Mouse (Mus musculus) ES-Bruce4 (cell line): ENCODE data around the gene Aarsd1. TPM values are rescaled to one million over a fixed set of nuclear protein-coding genes. Genes with fewer than 3 reads are reported as not detected.

Experiments
- H3K27ac ChIP-seq: 2 replicates; pipeline ENCODE4 v1.5.1; 2012; ENCODE audit warnings: low read length, inconsistent platforms; ENCODE audit not compliant: insufficient read depth
- H3K27me3 ChIP-seq: 2 replicates; pipeline ENCODE4 v1.6.1; 2012; ENCODE audit warnings: mild to moderate bottlenecking, low read length, inconsistent platforms; ENCODE audit not compliant: control insufficient read depth, poor library complexity, insufficient read depth, severe bottlenecking
- H3K36me3 ChIP-seq: 2 replicates; pipeline ENCODE4 v1.6.1; 2012; ENCODE audit warnings: inconsistent platforms, mild to moderate bottlenecking, low read length, moderate library complexity; ENCODE audit not compliant: control insufficient read depth, poor library complexity, insufficient read depth, severe bottlenecking
- H3K4me1 ChIP-seq: one replicate; pipeline ENCODE4 v1.8.1; 2011; ENCODE audit warnings: low read length; ENCODE audit not compliant: control insufficient read depth, insufficient read depth
- H3K4me3 ChIP-seq: 2 replicates; pipeline ENCODE4 v1.5.1; 2011; ENCODE audit warnings: low read depth, mild to moderate bottlenecking, low read length
- H3K9ac ChIP-seq: 2 replicates; pipeline ENCODE4 v1.6.1; 2012; ENCODE audit warnings: low read depth, mild to moderate bottlenecking, inconsistent platforms; ENCODE audit not compliant: poor library complexity, severe bottlenecking
- H3K9me3 ChIP-seq: replicated peaks from 2 replicates; pipeline ENCODE4 v1.6.1; 2012; ENCODE audit warnings: mild to moderate bottlenecking, low read length, inconsistent platforms; ENCODE audit not compliant: control insufficient read depth, poor library complexity, insufficient read depth, severe bottlenecking
- CTCF ChIP-seq: IDR thresholded peaks from one replicate; pipeline ENCODE4 v1.8.1; 2011; ENCODE audit warnings: low read depth, low read length
- EP300 ChIP-seq: IDR thresholded peaks from 2 replicates; pipeline ENCODE4 v1.6.1; 2011; ENCODE audit warnings: low read depth, low read length; ENCODE audit not compliant: insufficient read depth
- POLR2A ChIP-seq: IDR thresholded peaks from one replicate; pipeline ENCODE4 v1.8.1; 2011; ENCODE audit warnings: low read length; ENCODE audit not compliant: insufficient read depth
- polyA plus RNA-seq: library from polyadenylated mRNA; stranded (reverse); fragments of >200 nt; gene quantifications from 2 replicates; pipeline ENCODE4 v1.2.4, GENCODE M21; 2011; ENCODE audit warnings: low read depth; ENCODE audit not compliant: missing spikeins, insufficient read depth, insufficient read length

The Aarsd1 gene
- polyA plus RNA-seq, 1 experiment: 45.4 TPM

GRCm38 (mm10) chr11:101419610-101420009, 2.2 kb upstream of the Aarsd1 start:
- TF ChIP-seq CTCF: peak; percentile 64
- no peak for TF ChIP-seq POLR2A
- TF ChIP-seq EP300: no peak
- Histone ChIP-seq H3K9me3 (no peaks in the 10 kb centered on the region), H3K27me3 (no peaks in the 10 kb centered on the region), H3K4me1 (no peaks in the 10 kb centered on the region), H3K27ac (no peak overlapping the region), H3K36me3 (no peaks in the 10 kb centered on the region), H3K9ac (no peak overlapping the region), H3K4me3 (no peak overlapping the region)

- Histone ChIP-seq H3K36me3 (peaks cover 1% of the 10 kb centered on the region), H3K27ac (no peak overlapping the region), H3K27me3 (no peaks in the 10 kb centered on the region)
These were observed 1.6 kb upstream of the Aarsd1 start for GRCm38 (mm10) chr11:101418991-101419390.

GRCm38 (mm10) chr11:101416433-101417100, 848 bp downstream of the Aarsd1 start:
- Histone ChIP-seq H3K4me1 (no peaks in the 10 kb centered on the region), H3K27ac (peak overlapping the region; percentile 68; the same call in 1 of the 2 replicates), H3K4me3 (peak overlapping the region; percentile 72), H3K36me3 (peaks cover 17% of the 10 kb centered on the region), H3K9ac (peak overlapping the region; percentile 38), H3K27me3 (no peaks in the 10 kb centered on the region), H3K9me3 (no peaks in the 10 kb centered on the region)
- no peak for TF ChIP-seq EP300
- TF ChIP-seq CTCF: no peak
- TF ChIP-seq POLR2A: no peak

More at GRCm38 (mm10) chr11:101418991-101419390, 1.6 kb upstream of the Aarsd1 start:
- Histone ChIP-seq H3K4me1 (no peaks in the 10 kb centered on the region), H3K9ac (no peak overlapping the region), H3K4me3 (no peak overlapping the region), H3K9me3 (no peaks in the 10 kb centered on the region)
- TF ChIP-seq POLR2A (no peak), EP300 (no peak), CTCF (no peak)

- Histone ChIP-seq H3K27me3 (no peaks in the 10 kb centered on the region), H3K27ac (no peak overlapping the region), H3K9me3 (no peaks in the 10 kb centered on the region), H3K4me3 (no peak overlapping the region), H3K9ac (no peak overlapping the region), H3K36me3 (peaks cover 26% of the 10 kb centered on the region), H3K4me1 (no peaks in the 10 kb centered on the region)
- TF ChIP-seq POLR2A (no peak), CTCF (no peak), EP300 (no peak)
These were observed 2.1 kb downstream of the Aarsd1 start for GRCm38 (mm10) chr11:101415306-101415705.

GRCm38 (mm10) chr11:101395110-101395509, 22.3 kb downstream of the Aarsd1 start:
- H3K4me3 ChIP-seq: no peak overlapping the region
- no peak overlapping the region for H3K27ac ChIP-seq
- H3K9ac ChIP-seq: no peak overlapping the region
- H3K4me1 ChIP-seq: no peaks in the 10 kb centered on the region
- H3K27me3 ChIP-seq: no peaks in the 10 kb centered on the region
- TF ChIP-seq CTCF: peak; percentile 95
- TF ChIP-seq EP300: no peak
- H3K9me3 ChIP-seq: peaks cover 3% of the 10 kb centered on the region; the same call in 1 of the 2 replicates
- H3K36me3 ChIP-seq: no peaks in the 10 kb centered on the region

- Histone ChIP-seq H3K36me3 (no peaks in the 10 kb centered on the region), H3K9ac (no peak overlapping the region), H3K27me3 (no peaks in the 10 kb centered on the region), H3K9me3 (no peaks in the 10 kb centered on the region), H3K4me1 (peaks cover 1% of the 10 kb centered on the region), H3K4me3 (no peak overlapping the region), H3K27ac (no peak overlapping the region)
- no peak for TF ChIP-seq EP300
These were observed 35.6 kb downstream of the Aarsd1 start for GRCm38 (mm10) chr11:101381817-101382216.
